Mouse (Mus musculus) neural tube, embryonic 13.5 days (tissue): ENCODE measurements around the gene Nbeal2. TPM values are rescaled to one million over a fixed set of nuclear protein-coding genes. Genes with fewer than 3 reads are reported as not detected.

ENCODE experiments used
- ATAC-seq: fragments of 200-750 bp; cut with Nextera tagmentation; 2 replicates; pipeline ENCODE4 v1.8.0; 2017; ENCODE audit warnings: low read depth, mild to moderate bottlenecking, moderate TSS enrichment, moderate library complexity
- H3K27ac ChIP-seq: fragments of 300-500 bp; sonication (generic); replicated peaks from 2 replicates; pipeline ENCODE4 v1.5.1; 2015; ENCODE audit warnings: moderate library complexity, mild to moderate bottlenecking, inconsistent platforms
- H3K27me3 ChIP-seq: fragments of 300-500 bp; sonication (generic); 2 replicates; pipeline ENCODE4 v1.6.1; 2015; ENCODE audit warnings: mild to moderate bottlenecking, inconsistent platforms
- H3K36me3 ChIP-seq: fragments of 300-500 bp; sonication (generic); 2 replicates; pipeline ENCODE4 v1.6.1; 2015; ENCODE audit warnings: mild to moderate bottlenecking, inconsistent platforms
- H3K4me1 ChIP-seq: fragments of 300-500 bp; sonication (generic); replicated peaks from 2 replicates; pipeline ENCODE4 v1.6.1; 2015; ENCODE audit warnings: inconsistent platforms
- H3K4me2 ChIP-seq: fragments of 300-500 bp; sonication (generic); 2 replicates; pipeline ENCODE4 v1.6.1; 2015; ENCODE audit warnings: inconsistent platforms, mild to moderate bottlenecking, moderate library complexity
- H3K4me3 ChIP-seq: fragments of 300-500 bp; sonication (generic); 2 replicates; pipeline ENCODE4 v1.5.1; 2015; ENCODE audit warnings: mild to moderate bottlenecking, inconsistent platforms
- H3K9ac ChIP-seq: fragments of 300-500 bp; sonication (generic); 2 replicates; pipeline ENCODE4 v1.6.1; 2015; ENCODE audit warnings: moderate library complexity, mild to moderate bottlenecking, inconsistent platforms
- H3K9me3 ChIP-seq: fragments of 300-500 bp; sonication (generic); 2 replicates; pipeline ENCODE4 v1.6.1; 2016; ENCODE audit warnings: inconsistent platforms
- WGBS: fragments of 180-500 bp; shearing (Covaris S2); methylation state at CpG from one replicate; pipeline ENCODE4 v1.1.7; 2015; 5-methylcytosine and 5-hydroxymethylcytosine counted together
- polyA plus RNA-seq: library from polyadenylated mRNA; unstranded; fragments of >200 nt; fragmentation: Nextera tagmentation; extraction: Ambion mirVana; gene quantifications from 2 replicates; pipeline ENCODE4 v1.2.1, GENCODE M21; 2015

Nbeal2 gene
- polyA plus RNA-seq = 1.8 and 2.2 TPM in 2 replicates

GRCm38 (mm10) chr9:110653655-110654461 lies at the start of gene Nbeal2:
Gene Nbeal2, minus strand, starts transcription at chr9:110654161.
- Histone ChIP-seq H3K9me3 (no peaks in the 10 kb centered on the region), H3K27me3 (peaks cover 34% of the 10 kb centered on the region), H3K4me2 (peak within 1 kb of the TSS; percentile 99), H3K4me3 (peak within 1 kb of the TSS; percentile 71), H3K36me3 (no peaks in the 10 kb centered on the region), H3K9ac (peak within 1 kb of the TSS; percentile 78), H3K4me1 (peaks cover 69% of the 10 kb centered on the region), H3K27ac (peak within 1 kb of the TSS; percentile 19)
- under 1% methylated on average over 67 of the region's 75 CpGs for WGBS
- peak; percentile 24 for ATAC-seq

- Histone ChIP-seq H3K36me3 (peaks cover 18% of the 10 kb centered on the region), H3K27ac (no peak overlapping the region)
- 79% methylated on average over 1 of the region's 1 CpGs for WGBS
Observed at GRCm38 (mm10) chr9:110702848-110703247, 48.9 kb upstream of the Nbeal2 start.

GRCm38 (mm10) chr9:110701114-110702032 lies 47.4 kb upstream of the Nbeal2 start:
- H3K4me1 ChIP-seq = peaks cover 9% of the 10 kb centered on the region; the same call in 1 of the 2 replicates
- no peak overlapping the region for H3K9ac ChIP-seq
- no peaks in the 10 kb centered on the region for H3K27me3 ChIP-seq
- no peak overlapping the region for H3K4me3 ChIP-seq
- no peak overlapping the region for H3K4me2 ChIP-seq
- no peak overlapping the region for H3K27ac ChIP-seq
- H3K9me3 ChIP-seq = no peaks in the 10 kb centered on the region
- no peak for ATAC-seq
- peaks cover 18% of the 10 kb centered on the region for H3K36me3 ChIP-seq
- WGBS = 87% methylated on average over 11 of the region's 12 CpGs

More at GRCm38 (mm10) chr9:110702848-110703247, 48.9 kb upstream of the Nbeal2 start:
- H3K4me3 ChIP-seq = no peak overlapping the region
- H3K4me1 ChIP-seq = peaks cover 9% of the 10 kb centered on the region; the same call in 1 of the 2 replicates
- H3K9me3 ChIP-seq = no peaks in the 10 kb centered on the region
- no peak overlapping the region for H3K9ac ChIP-seq
- no peak overlapping the region for H3K4me2 ChIP-seq
- no peak for ATAC-seq
- no peaks in the 10 kb centered on the region for H3K27me3 ChIP-seq

GRCm38 (mm10) chr9:110699574-110699973 lies 45.6 kb upstream of the Nbeal2 start:
- H3K4me1 ChIP-seq = peaks cover 9% of the 10 kb centered on the region; the same call in 1 of the 2 replicates
- H3K27ac ChIP-seq = no peak overlapping the region
- H3K9me3 ChIP-seq = no peaks in the 10 kb centered on the region
- WGBS = 90% methylated on average over 3 of the region's 3 CpGs
- no peak overlapping the region for H3K9ac ChIP-seq
- ATAC-seq = no peak
- no peaks in the 10 kb centered on the region for H3K27me3 ChIP-seq
- H3K4me3 ChIP-seq = no peak overlapping the region
- no peak overlapping the region for H3K4me2 ChIP-seq
- peaks cover 26% of the 10 kb centered on the region for H3K36me3 ChIP-seq

DNA sequence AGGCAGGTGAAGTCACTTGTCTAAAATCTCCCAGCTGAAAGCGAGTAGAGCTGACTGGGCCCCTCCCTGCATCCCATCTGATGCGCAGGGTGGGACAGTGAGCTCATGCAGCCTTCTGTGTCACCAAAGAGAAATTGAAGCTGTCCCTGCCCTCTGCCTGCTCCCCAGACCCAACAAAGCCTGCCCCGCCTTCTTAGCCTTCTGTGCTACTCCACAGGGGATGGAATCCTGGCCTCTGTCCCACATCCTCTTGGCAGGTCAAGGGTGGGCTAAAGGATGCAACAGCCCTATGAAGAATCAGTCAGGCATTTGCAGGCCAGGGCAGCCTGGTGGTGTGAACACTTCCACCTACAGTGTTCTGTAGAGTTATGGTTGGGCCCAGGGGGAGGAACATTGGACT lies 43.5 kb upstream of the Nbeal2 start:
- Histone ChIP-seq H3K9me3 (no peaks in the 10 kb centered on the region), H3K4me1 (no peaks in the 10 kb centered on the region), H3K4me3 (no peak overlapping the region), H3K9ac (no peak overlapping the region), H3K4me2 (no peak overlapping the region), H3K36me3 (peaks cover 40% of the 10 kb centered on the region), H3K27me3 (no peaks in the 10 kb centered on the region), H3K27ac (no peak overlapping the region)
- WGBS = 88% methylated on average over 3 of the region's 3 CpGs
- ATAC-seq = no peak

GRCm38 (mm10) chr9:110696427-110696826 lies 42.5 kb upstream of the Nbeal2 start:
- no peaks in the 10 kb centered on the region for H3K9me3 ChIP-seq

GRCm38 (mm10) chr9:110695165-110695755 lies 41.3 kb upstream of the Nbeal2 start:
- Histone ChIP-seq H3K9me3 (no peaks in the 10 kb centered on the region), H3K4me3 (no peak overlapping the region), H3K4me2 (no peak overlapping the region), H3K9ac (no peak overlapping the region), H3K36me3 (peaks cover 33% of the 10 kb centered on the region), H3K27ac (no peak overlapping the region), H3K4me1 (no peaks in the 10 kb centered on the region), H3K27me3 (no peaks in the 10 kb centered on the region)
- no peak for ATAC-seq
- 93% methylated on average over 4 of the region's 4 CpGs for WGBS

More at GRCm38 (mm10) chr9:110696427-110696826, 42.5 kb upstream of the Nbeal2 start:
- no peak overlapping the region for H3K4me2 ChIP-seq
- 92% methylated on average over 5 of the region's 5 CpGs for WGBS
- H3K9ac ChIP-seq = no peak overlapping the region
- H3K36me3 ChIP-seq = peaks cover 40% of the 10 kb centered on the region
- ATAC-seq = no peak
- no peak overlapping the region for H3K27ac ChIP-seq
- H3K4me3 ChIP-seq = no peak overlapping the region
- no peaks in the 10 kb centered on the region for H3K27me3 ChIP-seq
- no peaks in the 10 kb centered on the region for H3K4me1 ChIP-seq

- H3K9me3 ChIP-seq = no peaks in the 10 kb centered on the region
- ATAC-seq = no peak
- peaks cover 15% of the 10 kb centered on the region for H3K36me3 ChIP-seq
- no peak overlapping the region for H3K9ac ChIP-seq
- no peaks in the 10 kb centered on the region for H3K27me3 ChIP-seq
- 87% methylated on average over 8 of the region's 8 CpGs for WGBS
- no peak overlapping the region for H3K4me3 ChIP-seq
- H3K27ac ChIP-seq = no peak overlapping the region
- H3K4me2 ChIP-seq = no peak overlapping the region
- peaks cover 30% of the 10 kb centered on the region for H3K4me1 ChIP-seq
Observed at GRCm38 (mm10) chr9:110689261-110689779, 35.4 kb upstream of the Nbeal2 start.

- peaks cover 44% of the 10 kb centered on the region for H3K4me1 ChIP-seq
- no peak for ATAC-seq
- H3K27ac ChIP-seq = no peak overlapping the region
- H3K36me3 ChIP-seq = 0 out of 2 replicates have a peak, but pooled peaks cover 2% of the 10 kb centered on the region
- no peak overlapping the region for H3K9ac ChIP-seq
- 95% methylated on average over 2 of the region's 2 CpGs for WGBS
- H3K27me3 ChIP-seq = no peaks in the 10 kb centered on the region
- H3K9me3 ChIP-seq = no peaks in the 10 kb centered on the region
- no peak overlapping the region for H3K4me3 ChIP-seq
- no peak overlapping the region for H3K4me2 ChIP-seq
Observed at GRCm38 (mm10) chr9:110687846-110688245, 33.9 kb upstream of the Nbeal2 start.

DNA sequence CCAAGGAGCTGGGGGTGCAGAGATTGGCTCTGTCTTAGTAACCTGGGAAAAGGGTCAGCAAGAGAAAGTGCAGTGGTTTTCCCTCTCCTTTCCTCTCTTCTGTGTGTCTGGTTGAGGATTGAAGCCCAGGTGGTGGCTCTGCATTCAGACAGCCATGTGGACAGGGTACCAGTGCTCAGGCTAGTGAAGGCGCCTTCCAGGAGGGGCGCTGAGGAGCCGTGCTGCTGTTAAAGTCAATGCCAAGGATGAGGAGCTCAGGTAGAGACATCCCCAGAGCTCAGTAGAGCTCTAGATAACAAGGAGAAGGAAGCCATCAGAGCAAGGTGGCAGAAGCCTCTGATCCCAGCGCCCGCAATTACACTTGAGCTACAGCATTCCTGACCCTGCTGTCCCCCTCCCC lies 33.1 kb upstream of the Nbeal2 start:
- no peak overlapping the region for H3K9ac ChIP-seq
- H3K27ac ChIP-seq = no peak overlapping the region
- ATAC-seq = no peak
- no peak overlapping the region for H3K4me2 ChIP-seq
- H3K4me1 ChIP-seq = peaks cover 51% of the 10 kb centered on the region
- H3K9me3 ChIP-seq = no peaks in the 10 kb centered on the region
- H3K4me3 ChIP-seq = no peak overlapping the region
- 69% methylated on average over 5 of the region's 5 CpGs for WGBS
- H3K36me3 ChIP-seq = no peaks in the 10 kb centered on the region
- no peaks in the 10 kb centered on the region for H3K27me3 ChIP-seq

DNA sequence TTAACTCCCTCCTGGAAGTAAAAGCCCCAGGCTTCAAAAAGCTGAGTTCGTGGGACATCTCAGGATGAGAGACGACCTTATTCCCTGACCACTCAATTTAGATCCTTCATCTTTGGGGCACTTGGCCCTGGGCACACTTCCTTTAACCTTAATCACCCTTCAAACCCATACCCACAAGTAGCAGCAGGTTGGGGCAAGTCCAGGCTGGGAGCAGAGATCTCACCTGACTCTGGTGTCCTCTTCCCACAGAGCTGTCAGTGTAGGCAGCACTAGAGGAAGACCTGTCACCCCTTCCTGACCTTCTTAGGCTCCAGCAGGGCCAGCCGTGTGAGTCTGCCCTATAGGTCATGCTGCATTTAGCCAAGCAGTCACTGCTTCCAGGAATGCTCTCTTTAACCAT lies 32.5 kb upstream of the Nbeal2 start:
- Histone ChIP-seq H3K4me1 (peaks cover 57% of the 10 kb centered on the region), H3K9me3 (no peaks in the 10 kb centered on the region), H3K9ac (peak overlapping the region; percentile 22; the same call in 1 of the 2 replicates), H3K27ac (no peak overlapping the region), H3K36me3 (no peaks in the 10 kb centered on the region), H3K4me3 (no peak overlapping the region), H3K4me2 (no peak overlapping the region), H3K27me3 (no peaks in the 10 kb centered on the region)
- no peak for ATAC-seq
- 60% methylated on average over 3 of the region's 3 CpGs for whole genome bisulfite sequencing
